Mouse (Mus musculus) heart, postnatal 14 days (tissue): ENCODE data around the gene Orc2. TPM values are rescaled to one million over a fixed set of nuclear protein-coding genes. Genes with fewer than 3 reads are reported as not detected.

Experiments used
- DNase-seq, 2 experiments: peaks; one replicate each; pipeline ENCODE4 v3.0.0; 2021 to 2022
- intact Hi-C: fragments of 180-260 bp; cut with DNase I; formaldehyde crosslinking; loops from one replicate; pipeline ENCODE4 v1.15.1; 2025
- total RNA-seq, 2 experiments: library from RNA; stranded (reverse); gene quantifications; 2 replicates each; pipeline ENCODE4 v1.2.3; 2021

Gene Orc2
- total RNA-seq, 2 experiments from 2014 or later, result 9.6 to 10.2 TPM

DNA sequence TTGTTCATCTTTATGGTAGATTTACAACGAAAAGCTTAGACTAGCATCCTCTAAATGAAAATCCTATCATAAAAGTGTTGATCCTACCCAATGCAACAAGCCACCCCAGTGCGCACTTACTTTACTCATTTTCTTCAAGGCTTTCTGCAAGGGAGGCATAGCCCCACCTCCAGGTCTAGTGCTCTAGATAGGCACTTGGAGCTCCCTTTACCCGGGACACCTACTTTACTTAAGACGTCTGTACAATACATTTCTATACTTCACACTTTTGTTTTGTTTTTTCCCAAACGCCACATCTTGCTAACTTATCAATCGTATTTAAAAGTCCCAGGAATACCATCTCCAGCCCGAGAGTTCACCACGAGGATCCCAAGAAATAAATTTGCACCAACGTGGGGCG, 60.2 kb downstream of the Orc2 start:
- intact Hi-C loops, result no loop called here
- DNase-seq, result no peak

DNA sequence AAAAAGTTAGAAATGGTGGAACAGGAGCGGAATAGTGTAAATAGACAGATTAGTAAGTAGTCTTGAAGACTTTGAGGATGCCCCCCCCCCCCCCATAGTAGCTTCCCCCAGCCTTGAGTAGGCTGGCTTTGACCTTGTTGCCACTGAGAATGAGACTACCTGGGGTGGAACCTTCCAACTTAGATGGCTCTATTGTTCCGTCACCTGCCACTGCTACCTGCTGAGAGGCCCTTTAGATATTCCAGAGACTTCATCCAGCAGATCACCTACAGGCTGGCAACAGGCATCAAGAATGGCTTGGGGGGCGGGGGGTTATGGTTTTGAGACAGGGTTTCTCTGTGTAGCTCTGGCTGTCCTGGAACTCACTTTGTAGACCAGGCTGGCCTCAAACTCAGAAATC, 80.4 kb downstream of the Orc2 start:
- DNase-seq, result no peak
- intact Hi-C loops, result no loop called here

DNA sequence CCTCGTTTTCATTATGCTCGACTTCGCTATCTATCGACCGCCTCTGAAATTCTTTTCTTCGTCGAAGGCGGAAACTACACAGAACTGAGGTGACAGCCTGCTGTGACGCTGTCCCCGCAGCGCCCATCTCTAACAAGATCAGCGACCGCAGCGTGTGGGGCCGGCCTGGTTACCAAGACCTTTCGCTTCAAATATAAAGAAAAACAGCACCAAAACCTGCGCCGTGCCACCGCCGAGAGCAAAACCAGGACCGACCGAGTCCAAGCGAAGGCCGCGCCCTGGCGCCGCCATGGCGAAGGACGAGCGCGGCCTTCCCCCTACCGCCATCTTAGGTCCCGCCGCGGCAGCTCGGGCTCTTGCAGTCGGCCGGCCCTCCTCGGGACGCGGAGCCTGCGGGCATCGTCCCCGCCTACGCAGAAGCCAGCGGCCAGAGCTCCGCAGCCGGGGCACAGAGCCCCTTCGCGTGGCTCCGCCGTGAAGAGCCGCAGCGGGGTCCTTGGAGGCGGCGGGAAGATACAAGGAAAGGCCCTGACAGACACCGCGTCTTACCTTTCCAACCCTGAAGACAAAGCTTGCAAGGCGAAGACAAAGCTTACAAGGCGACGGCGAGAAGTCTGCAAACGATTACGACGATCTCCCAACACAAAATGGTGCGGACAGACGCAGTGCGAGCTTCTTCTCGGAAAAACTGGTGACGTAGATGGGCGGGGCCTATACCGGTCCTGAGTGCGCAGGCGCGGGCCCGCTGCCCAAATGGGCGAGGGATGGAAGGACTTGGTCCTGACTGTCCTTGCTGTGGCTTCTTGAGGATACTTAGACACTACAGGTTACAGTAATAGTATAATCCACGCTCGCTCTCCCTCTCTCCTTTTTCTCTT, 81.3 kb downstream of the Orc2 start, which contains the start of gene Clk1:
Gene Clk1 (minus strand): TSS at position 696 of the 878 bp plus-strand sequence.
- intact Hi-C loops, result no loop called here
- DNase-seq, result peak; percentile 99 to 100

DNA sequence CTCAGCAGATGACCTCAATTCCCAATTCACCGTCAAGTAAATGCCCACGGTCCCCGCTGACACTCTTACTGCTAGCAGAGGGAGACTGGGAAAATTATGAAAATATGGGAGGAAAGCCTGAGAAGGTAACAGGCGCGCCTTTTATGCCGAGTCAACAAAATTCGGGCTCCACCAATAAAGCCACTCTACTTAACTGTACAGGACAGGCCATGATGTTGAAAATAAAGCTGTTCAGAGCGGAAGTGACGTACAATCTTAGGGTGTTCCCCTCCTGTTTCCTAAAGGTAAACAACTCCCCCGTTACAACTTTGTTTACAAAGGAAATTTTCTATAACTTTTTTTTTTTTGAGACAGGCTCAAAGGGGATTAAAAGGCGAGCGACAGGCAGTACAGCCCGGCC, 82.0 kb downstream of the Orc2 start:
- intact Hi-C loops, result no loop called here

DNA sequence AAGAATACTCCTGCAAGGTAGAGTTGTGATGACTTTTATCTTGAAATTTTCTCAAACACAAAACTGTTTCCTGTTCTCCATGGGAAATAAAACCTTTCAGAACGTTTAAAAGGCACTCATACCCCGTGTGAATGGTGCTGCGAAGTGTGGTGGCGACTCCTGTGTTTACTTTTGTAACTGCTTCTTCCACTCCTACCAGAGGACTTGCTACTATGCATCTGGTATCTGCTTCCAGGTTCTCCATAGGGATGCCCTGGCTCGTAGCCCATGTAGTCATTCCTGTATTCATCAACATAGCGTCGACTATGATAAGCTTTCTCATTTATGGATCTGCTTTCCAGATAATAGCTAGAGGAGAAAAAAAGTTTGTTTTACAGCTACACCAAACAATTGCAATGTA, 83.9 kb downstream of the Orc2 start:
- DNase-seq, result no peak
- intact Hi-C loops, result no loop called here

More for the DNA sequence above, 82.0 kb downstream of the Orc2 start:
- peak in 1 of 2 experiments; percentile 31 for DNase-seq

DNA sequence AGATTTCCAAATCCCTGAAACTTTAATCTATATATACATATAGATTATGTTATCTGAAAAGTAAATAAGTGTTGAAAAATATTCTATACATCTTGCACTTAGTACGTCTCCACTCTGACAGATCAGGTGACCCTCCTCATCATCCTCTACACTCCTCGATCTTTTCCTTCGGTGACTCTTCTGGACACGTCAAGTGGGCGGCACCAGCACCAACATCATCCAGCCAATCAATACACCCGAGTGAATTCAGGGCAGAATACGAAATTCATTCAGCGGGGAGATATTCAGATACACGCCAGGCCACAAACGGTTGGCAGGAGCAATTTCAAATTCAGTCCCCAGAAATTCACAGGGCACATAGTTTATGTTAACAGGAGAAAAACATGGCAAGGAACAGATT, 84.9 kb downstream of the Orc2 start:
- no peak for DNase-seq
- intact Hi-C loops, result no loop called here

DNA sequence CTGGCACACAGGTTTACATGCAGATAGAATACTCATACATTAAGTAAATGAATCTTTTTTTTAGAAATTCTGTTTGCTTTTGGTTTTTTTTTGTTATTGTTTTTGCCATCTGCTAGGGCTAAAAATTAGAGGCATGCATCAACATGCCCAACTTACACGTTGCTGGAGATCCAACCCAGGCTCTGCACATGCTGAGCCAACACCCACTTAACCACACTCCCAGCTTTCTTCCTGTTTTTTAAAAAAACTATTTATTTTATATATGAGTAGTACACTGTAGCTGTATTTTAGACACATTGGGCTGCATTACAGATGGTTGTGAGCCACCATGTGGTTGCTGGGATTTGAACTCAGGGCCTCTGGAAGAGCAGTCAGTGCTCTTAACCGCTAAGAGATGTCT, 88.9 kb downstream of the Orc2 start:
- DNase-seq, result no peak
- intact Hi-C loops, result loop anchor here (2.0 kb wide), 1 partner anchor 17 kb away; no protein-coding TSS in a partner anchor

DNA sequence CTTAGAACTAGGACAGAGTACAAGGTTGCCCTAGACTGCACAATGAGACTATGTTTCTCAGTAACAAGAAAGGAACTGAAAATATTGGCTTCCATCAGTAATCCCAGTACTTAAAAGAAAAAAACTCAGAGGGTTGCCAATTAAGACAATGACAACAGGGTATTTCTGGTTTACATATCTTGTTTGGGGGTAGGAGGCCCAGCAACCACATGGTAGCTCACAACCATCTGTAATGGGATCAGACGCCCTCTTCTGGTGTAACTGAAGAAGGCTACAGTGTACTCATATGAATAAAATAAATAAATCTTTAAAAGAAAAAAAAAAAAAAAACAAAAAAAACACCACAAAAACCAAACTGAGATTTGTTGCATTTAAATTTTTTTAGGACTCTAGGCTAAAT, 89.5 kb downstream of the Orc2 start:
- intact Hi-C loops, result no loop called here
- no peak for DNase-seq

Other genes with a start within 250 kb of the Orc2 start
- under 1 TPM in 1 of 2 experiments, not detected in 1; 0.27 TPM for gene Aox2, start 226.8 kb downstream of the Orc2 start, total RNA-seq
- 10 to 100 TPM; 74.3 to 83.6 TPM for gene Bzw1, start 112.2 kb downstream of the Orc2 start, total RNA-seq
- 10 to 100 TPM; 80.3 to 95.1 TPM for gene Clk1, start 81.0 kb downstream of the Orc2 start, total RNA-seq
- 10 to 100 TPM; 12.8 to 13.3 TPM for gene Nif3l1, start 60.0 kb downstream of the Orc2 start, total RNA-seq
- 10 to 100 TPM; 16.7 to 19.6 TPM for gene Ppil3, start 59.6 kb downstream of the Orc2 start, total RNA-seq
- 10 to 100 TPM in 1 of 2 experiments, 1 to 10 TPM in 1; 10.0 to 10.4 TPM for gene Fam126b, start 81.2 kb upstream of the Orc2 start, total RNA-seq
- gene Ndufb3, start 81.3 kb upstream of the Orc2 start, total RNA-seq, result 100 to 1,000 TPM; 239 to 247 TPM
- gene Als2cr12, start 190.9 kb upstream of the Orc2 start, total RNA-seq, result not detected
- 10 to 100 TPM; 64.7 to 70.4 TPM for gene Cflar, start 206.4 kb upstream of the Orc2 start, total RNA-seq